Mouse (Mus musculus) stomach, embryonic 16.5 days (tissue): ENCODE data around the gene Rhbg. TPM values are rescaled to one million over a fixed set of nuclear protein-coding genes. Genes with fewer than 3 reads are reported as not detected.

Experiments
- ATAC-seq: fragments of 200-750 bp; cut with Nextera tagmentation; 2 replicates; pipeline ENCODE4 v1.8.0; 2017; ENCODE audit warnings: moderate number of reproducible peaks, moderate TSS enrichment; ENCODE audit not compliant: insufficient read depth, low FRiP score
- H3K27ac ChIP-seq: fragments of 300-500 bp; sonication (generic); 2 replicates; pipeline ENCODE4 v1.5.1; 2014; ENCODE audit warnings: low read length
- H3K27me3 ChIP-seq: fragments of 300-500 bp; sonication (generic); 2 replicates; pipeline ENCODE4 v1.6.1; 2014; ENCODE audit warnings: low read length, control low read depth, mixed read lengths; ENCODE audit not compliant: control insufficient read depth, insufficient read depth
- H3K36me3 ChIP-seq: fragments of 300-500 bp; sonication (generic); 2 replicates; pipeline ENCODE4 v1.6.1; 2014; ENCODE audit warnings: low read length; ENCODE audit not compliant: control insufficient read depth, insufficient read depth
- H3K4me1 ChIP-seq: fragments of 300-500 bp; sonication (generic); 2 replicates; pipeline ENCODE4 v1.6.1; 2014; ENCODE audit warnings: low read length, control low read depth, mixed read lengths; ENCODE audit not compliant: control insufficient read depth, insufficient read depth
- H3K4me2 ChIP-seq: fragments of 300-500 bp; sonication (generic); 2 replicates; pipeline ENCODE4 v1.6.1; 2014; ENCODE audit warnings: low read depth, low read length, mixed read lengths
- H3K4me3 ChIP-seq: fragments of 300-500 bp; sonication (generic); replicated peaks from 2 replicates; pipeline ENCODE4 v1.5.1; 2014; ENCODE audit warnings: mild to moderate bottlenecking, low read length
- H3K9ac ChIP-seq: fragments of 300-500 bp; sonication (generic); 2 replicates; pipeline ENCODE4 v1.6.1; 2014; ENCODE audit warnings: low read length
- H3K9me3 ChIP-seq: fragments of 300-500 bp; sonication (generic); replicated peaks from 2 replicates; pipeline ENCODE4 v1.6.1; 2016; ENCODE audit warnings: low read length, control low read depth; ENCODE audit not compliant: control insufficient read depth
- WGBS: fragments of 180-500 bp; shearing (Covaris S2); extraction: QIAGEN DNeasy Blood & Tissue Kit; methylation state at CpG from one replicate; pipeline ENCODE4 v1.1.7; 2014; 5-methylcytosine and 5-hydroxymethylcytosine counted together
- polyA plus RNA-seq: library from polyadenylated mRNA; unstranded; fragments of >200 nt; fragmentation: Nextera tagmentation; extraction: Ambion mirVana; gene quantifications from 2 replicates; pipeline ENCODE4 v1.2.1, GENCODE M21; 2015

Rhbg gene
- polyA plus RNA-seq, 1 experiment from 2014 or later: 11.7 TPM

- Histone ChIP-seq H3K36me3 (no peaks in the 10 kb centered on the region), H3K9ac (no peak overlapping the region), H3K27me3 (peaks cover 22% of the 10 kb centered on the region), H3K4me2 (no peak overlapping the region), H3K4me1 (no peaks in the 10 kb centered on the region), H3K4me3 (no peak overlapping the region), H3K9me3 (no peaks in the 10 kb centered on the region), H3K27ac (no peak overlapping the region)
- no peak for ATAC-seq
- WGBS: 82% methylated on average over 10 of the region's 10 CpGs
These were observed 28.2 kb downstream of the Rhbg start for GRCm38 (mm10) chr3:88226101-88226845.

DNA sequence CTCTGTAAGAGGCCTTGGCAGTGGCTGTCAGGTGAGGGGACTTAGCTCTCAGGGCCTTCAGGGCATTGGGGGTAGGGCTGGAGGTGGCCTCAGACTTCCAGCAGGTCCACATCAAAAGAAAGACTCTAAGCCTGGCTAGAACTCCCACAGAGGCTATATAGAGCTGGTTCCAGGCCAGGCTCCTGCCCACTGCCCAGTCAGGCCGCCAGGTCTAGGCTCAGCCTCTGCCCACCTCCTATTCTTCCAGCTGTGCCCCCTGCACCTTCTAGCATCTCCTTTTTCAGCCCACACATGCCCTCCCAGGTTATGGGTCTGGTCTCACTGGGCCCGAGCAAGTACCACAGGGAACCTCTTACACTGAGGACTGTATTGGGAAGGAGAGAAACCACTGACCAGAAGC lies 29.6 kb downstream of the Rhbg start:
- peaks cover 28% of the 10 kb centered on the region for H3K27me3 ChIP-seq
- no peak for ATAC-seq
- no peak overlapping the region for H3K27ac ChIP-seq
- H3K36me3 ChIP-seq: no peaks in the 10 kb centered on the region
- no peak overlapping the region for H3K9ac ChIP-seq
- no peaks in the 10 kb centered on the region for H3K9me3 ChIP-seq
- H3K4me1 ChIP-seq: no peaks in the 10 kb centered on the region
- H3K4me2 ChIP-seq: no peak overlapping the region
- no peak overlapping the region for H3K4me3 ChIP-seq
- WGBS: 66% methylated on average over 2 of the region's 2 CpGs

GRCm38 (mm10) chr3:88222446-88222845 lies 32.1 kb downstream of the Rhbg start:
- Histone ChIP-seq H3K4me3 (no peak overlapping the region), H3K9me3 (no peaks in the 10 kb centered on the region), H3K4me2 (no peak overlapping the region), H3K9ac (no peak overlapping the region), H3K4me1 (no peaks in the 10 kb centered on the region), H3K27me3 (peaks cover 40% of the 10 kb centered on the region), H3K27ac (no peak overlapping the region), H3K36me3 (no peaks in the 10 kb centered on the region)
- no peak for ATAC-seq
- WGBS: 69% methylated on average over 6 of the region's 6 CpGs

DNA sequence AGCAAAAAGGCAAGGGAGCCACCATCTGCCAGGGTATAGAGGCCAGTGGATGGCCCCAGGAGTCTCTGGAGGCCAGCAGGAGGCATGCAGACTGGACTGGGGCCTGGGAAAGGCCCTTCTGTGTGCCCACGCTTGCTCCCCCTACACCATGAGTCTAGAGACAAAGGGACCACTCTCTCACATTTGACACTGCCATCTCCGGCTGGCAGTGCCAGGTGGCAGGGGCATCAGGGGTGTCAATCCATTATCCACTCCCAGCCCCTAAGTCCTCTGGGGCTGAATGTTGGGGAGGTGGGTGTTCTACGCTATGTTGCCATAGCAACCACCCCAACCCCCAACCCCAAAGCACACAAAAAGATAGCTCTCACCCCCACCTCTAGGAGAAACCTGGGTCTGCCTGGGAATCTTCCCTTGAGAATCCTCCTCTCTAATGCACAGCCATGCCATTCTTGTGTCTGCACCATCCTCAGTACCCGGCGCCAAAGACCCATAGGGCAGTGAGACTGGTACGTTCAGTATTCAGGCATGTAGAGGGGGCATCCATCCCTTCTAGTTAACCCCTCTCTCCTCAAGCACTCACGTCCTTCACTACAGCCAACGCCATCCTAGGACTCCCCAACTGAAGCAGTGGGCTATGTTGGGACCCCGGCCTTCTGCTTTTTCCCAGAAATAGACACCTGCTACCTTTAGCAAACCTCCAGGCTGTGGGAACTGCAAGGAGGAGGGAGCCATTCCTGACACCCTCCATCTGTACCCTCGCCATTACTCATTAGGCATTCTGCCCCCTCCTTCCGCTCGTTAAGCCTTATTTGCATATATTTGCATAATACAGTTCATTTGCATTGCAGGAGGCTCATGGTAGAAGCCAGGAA lies 32.8 kb downstream of the Rhbg start:
- Histone ChIP-seq H3K4me3 (no peak overlapping the region), H3K27me3 (peaks cover 47% of the 10 kb centered on the region), H3K4me1 (no peaks in the 10 kb centered on the region), H3K36me3 (no peaks in the 10 kb centered on the region), H3K27ac (no peak overlapping the region), H3K4me2 (no peak overlapping the region), H3K9ac (no peak overlapping the region), H3K9me3 (no peaks in the 10 kb centered on the region)
- ATAC-seq: no peak
- WGBS: 52% methylated on average over 12 of the region's 12 CpGs

GRCm38 (mm10) chr3:88220842-88221241 lies 33.7 kb downstream of the Rhbg start:
- Histone ChIP-seq H3K27me3 (peaks cover 54% of the 10 kb centered on the region), H3K9me3 (no peaks in the 10 kb centered on the region)
- ATAC-seq: no peak; the same call in 1 of the 2 replicates

GRCm38 (mm10) chr3:88219940-88220339 lies 34.6 kb downstream of the Rhbg start:
- Histone ChIP-seq H3K4me3 (no peak overlapping the region), H3K4me1 (peaks cover 11% of the 10 kb centered on the region), H3K9ac (no peak overlapping the region), H3K36me3 (no peaks in the 10 kb centered on the region), H3K9me3 (no peaks in the 10 kb centered on the region), H3K4me2 (no peak overlapping the region), H3K27ac (no peak overlapping the region), H3K27me3 (peaks cover 61% of the 10 kb centered on the region)
- ATAC-seq: no peak
- WGBS: 24% methylated on average over 9 of the region's 9 CpGs

More at GRCm38 (mm10) chr3:88220842-88221241, 33.7 kb downstream of the Rhbg start:
- WGBS: 0% methylated on average over 6 of the region's 6 CpGs
- Histone ChIP-seq H3K27ac (no peak overlapping the region), H3K4me2 (no peak overlapping the region), H3K4me1 (0 out of 2 replicates have a peak, but pooled peaks cover 1% of the 10 kb centered on the region), H3K4me3 (no peak overlapping the region), H3K9ac (no peak overlapping the region), H3K36me3 (no peaks in the 10 kb centered on the region)

DNA sequence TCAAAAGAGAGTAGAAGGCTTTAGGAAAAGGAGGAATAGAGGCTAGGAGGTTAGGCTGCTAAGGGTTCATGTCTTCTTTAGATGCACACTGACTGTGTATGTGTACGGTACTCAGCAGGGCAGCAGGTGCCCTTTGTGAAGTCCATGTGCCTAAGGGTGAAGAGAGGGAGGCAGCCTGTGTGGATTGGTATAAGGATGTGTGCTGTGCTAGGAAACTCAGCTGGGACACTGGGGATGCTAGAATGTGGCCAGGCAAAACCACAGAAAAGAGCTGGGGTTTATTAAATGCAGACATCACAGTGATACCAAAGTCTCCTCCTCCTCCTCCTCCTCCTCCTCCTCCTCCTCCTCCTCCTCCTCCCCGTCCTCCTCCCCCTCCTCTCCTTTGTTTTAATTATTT lies 36.8 kb downstream of the Rhbg start:
- Histone ChIP-seq H3K9ac (no peak overlapping the region), H3K9me3 (no peaks in the 10 kb centered on the region), H3K4me3 (no peak overlapping the region), H3K36me3 (no peaks in the 10 kb centered on the region), H3K4me1 (peaks cover 13% of the 10 kb centered on the region), H3K27ac (no peak overlapping the region), H3K4me2 (no peak overlapping the region), H3K27me3 (peaks cover 80% of the 10 kb centered on the region)
- 48% methylated on average over 1 of the region's 2 CpGs for WGBS
- ATAC-seq: no peak

GRCm38 (mm10) chr3:88216534-88217326 lies 37.8 kb downstream of the Rhbg start:
- no peak overlapping the region for H3K27ac ChIP-seq
- H3K4me2 ChIP-seq: no peak overlapping the region
- no peaks in the 10 kb centered on the region for H3K36me3 ChIP-seq
- H3K9me3 ChIP-seq: no peaks in the 10 kb centered on the region
- 9% methylated on average over 7 of the region's 7 CpGs for WGBS
- H3K4me1 ChIP-seq: peaks cover 13% of the 10 kb centered on the region
- ATAC-seq: no peak
- H3K4me3 ChIP-seq: no peak overlapping the region
- H3K27me3 ChIP-seq: peaks cover 84% of the 10 kb centered on the region
- no peak overlapping the region for H3K9ac ChIP-seq
